Mouse (Mus musculus): Measurements from ENCODE around the gene Ola1.

Ola1 gene

DNA sequence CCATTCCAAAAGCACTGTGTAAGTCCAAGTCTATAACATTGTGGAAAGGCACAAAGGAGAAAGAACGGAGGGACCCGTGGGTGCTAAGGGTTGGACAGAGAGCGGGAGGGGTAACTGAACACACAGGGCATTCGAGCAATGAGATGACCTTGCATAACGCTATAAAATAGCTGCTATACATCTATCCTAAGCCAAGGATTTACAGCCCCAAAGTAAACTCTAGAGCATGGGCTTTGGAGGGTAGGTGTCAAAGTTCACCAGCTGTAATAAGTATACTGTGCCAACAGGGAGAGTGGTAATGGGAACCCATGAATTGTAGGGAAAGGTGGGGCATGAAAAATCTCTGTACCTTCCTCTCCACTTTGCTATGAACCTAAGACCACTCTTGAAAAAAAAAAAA lies at the start of gene Ola1:
Gene Ola1 (minus strand): TSS at position 12 of the 400 bp plus-strand sequence.
- no peak for DNase-seq

DNA sequence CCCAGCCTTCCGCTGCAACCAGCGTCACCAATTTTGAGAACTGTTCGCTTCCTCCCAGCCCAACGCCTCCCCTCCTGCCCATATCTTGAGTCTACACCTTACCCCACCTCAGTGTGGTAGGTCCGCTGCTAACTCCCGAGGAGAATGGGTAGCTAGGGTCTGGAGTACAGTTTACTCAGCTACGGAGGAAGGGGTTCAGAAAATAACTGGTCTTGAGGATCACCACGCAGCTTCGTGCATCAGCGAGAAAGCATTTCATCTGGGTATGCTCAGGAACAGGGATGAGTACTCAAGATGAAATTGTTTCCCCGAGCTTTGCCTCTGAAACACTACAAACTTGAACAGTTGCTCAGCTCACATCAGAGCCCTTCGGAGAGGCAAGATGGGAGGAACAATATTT lies 49.6 kb upstream of the Ola1 start:
- no peak for DNase-seq

DNA sequence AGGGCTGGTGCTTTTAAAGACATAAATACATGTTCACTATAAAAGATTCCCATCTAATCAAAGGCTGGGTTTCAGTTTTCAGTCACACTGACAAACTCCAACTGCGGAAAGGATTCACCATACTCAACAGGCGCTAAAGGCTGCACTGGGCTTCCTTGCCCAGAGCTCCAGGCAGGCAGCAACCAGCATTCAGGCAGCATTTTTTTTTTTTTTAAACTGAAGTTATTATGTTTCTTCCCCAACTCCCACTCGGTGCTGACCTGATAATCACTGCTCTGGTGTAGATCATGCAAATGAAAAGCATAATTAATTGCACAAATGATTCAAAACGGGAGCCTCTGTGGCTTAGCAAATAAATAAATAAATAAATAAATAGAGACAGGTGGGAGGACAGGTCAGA lies 49.1 kb upstream of the Ola1 start:
- no peak for DNase-seq

DNA sequence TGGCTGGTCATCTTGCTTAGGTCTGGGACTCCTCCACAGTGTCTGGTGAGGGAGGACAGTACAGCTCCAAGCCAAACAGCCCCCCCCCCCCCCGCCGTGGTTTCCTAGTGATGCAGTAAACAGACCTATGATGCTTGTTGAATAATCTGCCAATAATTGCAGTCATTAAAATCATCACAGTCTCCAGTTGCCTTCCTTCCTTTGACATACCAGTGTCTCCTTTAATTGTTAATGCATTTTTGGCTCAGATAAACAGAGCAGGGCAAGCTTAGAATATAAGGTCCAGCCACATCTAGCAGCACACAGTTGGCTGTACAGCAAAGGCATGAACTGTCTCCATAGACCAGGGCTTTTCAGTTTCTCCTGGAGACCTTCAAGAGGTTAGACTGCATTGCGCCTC lies 48.5 kb upstream of the Ola1 start:
- no peak for DNase-seq

DNA sequence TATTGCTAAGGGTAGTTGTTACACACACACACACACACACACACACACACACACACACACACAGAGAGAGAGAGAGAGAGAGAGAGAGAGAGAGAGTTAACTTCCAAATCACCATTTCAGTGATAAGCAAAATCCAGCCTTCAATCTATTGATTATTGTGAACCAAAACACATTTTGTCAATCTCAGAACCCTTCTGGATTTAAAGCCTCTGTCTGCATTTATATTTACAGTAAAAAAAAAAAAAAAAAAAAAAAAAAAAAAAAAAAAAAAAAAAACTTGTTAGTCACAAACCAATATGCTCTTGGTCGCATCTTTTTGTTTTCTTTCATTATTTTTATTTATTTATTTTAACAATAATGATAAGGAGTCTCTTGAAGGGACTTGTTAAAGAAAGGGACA lies 47.9 kb upstream of the Ola1 start:
- no peak for DNase-seq

DNA sequence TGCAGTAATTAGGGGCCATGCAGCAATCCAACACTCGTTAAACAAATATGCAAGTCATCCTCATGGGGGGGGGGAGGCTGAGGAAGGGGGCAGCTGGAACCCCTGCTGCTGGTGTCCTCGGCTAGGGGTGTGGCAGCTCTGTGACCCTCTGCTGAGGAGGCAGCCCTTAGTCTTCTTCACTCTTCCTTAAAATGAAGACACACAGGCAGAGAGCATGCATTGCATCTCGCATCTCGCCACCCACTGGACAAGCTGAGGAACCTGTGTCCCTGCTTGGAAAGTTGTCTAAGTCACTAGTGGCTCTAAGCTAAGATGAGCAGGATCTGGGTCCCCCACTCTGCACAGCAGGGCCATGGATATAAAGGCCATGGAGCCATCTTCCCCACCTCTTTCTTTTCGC lies 47.3 kb upstream of the Ola1 start:
- DNase-seq = peak; percentile 3

DNA sequence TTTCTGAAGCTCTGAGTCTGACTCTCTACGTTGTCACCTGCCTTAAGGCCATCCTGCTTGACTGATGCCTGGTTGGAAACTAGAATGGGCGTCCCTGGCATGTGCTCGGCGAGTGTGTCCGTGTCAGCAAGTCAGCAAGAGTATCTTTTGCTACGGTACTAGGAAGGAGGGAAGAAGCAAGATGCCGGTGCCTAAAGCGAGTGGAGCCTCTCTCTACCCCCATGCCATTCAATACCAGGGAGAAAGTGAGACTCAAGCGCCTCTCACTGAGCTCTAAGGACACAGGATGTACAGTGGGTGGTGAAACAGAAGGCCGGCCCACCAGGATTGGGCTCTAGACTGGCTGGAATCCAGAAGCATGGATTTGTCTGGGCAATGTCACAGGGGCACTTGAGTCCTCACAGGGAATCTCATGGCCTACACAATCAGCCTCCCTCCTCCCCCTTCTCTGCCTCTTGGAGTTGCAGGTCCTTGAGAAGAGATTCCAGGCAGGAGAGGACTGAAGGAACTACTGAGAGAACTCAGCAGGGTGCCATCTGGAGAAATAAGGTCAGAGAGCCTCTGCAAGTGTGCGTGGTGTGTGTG lies 46.0 kb upstream of the Ola1 start:
- DNase-seq = no peak

DNA sequence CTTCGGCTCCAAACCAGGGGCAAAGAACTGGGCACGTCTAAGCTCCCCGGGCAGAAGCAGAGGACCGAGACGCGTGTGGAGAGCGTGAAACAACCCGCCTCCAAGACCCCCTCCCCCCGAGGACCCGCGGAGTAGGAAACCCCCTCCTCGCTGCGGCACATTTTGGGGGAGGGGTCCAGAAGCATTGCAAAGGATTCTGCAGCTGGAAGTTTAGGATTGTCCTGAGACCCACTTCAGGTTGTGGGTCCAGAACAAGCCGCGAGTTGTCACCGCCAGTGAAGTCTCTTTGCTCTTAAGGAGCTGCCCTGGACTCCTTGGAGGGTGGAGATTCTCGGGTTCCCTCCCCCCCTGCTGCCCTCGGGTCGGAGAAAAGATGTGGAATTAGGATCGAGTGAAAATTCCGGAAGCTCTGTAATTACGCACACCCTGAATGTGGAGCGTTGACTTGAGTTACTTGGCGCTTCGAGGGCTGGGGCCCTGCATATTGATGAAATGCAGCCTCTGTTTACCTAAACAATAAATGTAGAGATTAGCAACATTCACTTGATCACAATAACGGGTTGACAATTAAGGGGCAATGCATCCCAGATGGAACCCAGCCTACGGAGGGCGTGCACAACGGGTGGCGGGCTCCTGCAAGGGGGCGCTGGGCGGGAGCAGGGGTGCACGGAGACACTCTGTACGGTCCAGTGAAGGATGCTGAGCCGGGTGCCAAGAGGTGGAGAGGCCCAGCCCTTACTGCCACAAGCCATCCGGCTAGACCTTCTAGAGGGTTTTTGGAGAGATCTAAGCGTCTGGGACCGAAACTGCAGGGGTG lies 45.3 kb upstream of the Ola1 start:
- no peak for DNase-seq

DNA sequence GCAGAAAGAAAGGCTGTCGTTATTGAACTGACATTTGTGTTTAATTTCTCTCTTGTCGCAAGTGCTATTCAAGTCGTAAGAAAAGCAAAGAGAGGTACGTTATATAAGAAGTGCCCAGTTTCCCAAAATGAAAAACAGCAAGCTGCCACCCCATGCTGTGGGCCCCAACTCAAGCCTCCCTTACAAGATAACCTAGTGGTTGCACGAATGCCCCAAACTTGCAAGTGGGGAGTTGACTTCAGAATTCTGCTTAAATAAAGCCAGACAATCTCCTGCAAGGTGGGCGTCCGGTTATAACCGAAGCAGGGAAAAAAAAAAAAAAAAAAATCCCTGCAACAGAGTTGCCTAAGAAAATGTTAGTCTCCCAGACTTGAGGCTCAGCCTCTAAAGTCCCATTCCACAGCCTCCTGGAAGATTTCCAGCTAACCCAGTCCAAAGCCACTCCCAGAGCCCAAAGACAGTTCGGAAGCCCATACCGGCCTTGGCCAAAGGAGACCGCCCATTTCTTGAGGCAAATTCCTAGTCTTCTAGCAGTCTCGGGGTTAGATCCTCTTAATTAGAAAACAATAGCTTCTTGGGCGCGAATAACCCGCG lies 44.5 kb upstream of the Ola1 start:
- DNase-seq = no peak

DNA sequence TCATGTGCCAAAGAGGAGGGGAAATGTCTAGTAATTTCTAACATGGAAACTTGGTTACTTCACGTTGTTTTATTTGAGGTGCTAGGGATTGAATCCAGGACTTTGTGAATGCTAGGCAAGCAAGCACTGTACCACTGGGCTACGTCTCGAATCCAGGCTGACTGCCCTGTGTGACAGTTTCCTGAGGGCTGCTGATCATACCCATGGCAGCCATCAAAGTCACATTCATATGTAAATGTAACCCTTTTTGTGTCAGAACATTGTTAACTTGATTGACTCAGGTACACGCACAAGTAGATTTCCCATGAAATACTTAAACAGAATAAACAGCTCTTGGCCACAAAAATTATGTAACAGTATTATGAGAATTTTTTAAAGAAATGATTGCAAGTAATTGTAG lies 30.0 kb upstream of the Ola1 start:
- no peak for DNase-seq

DNA sequence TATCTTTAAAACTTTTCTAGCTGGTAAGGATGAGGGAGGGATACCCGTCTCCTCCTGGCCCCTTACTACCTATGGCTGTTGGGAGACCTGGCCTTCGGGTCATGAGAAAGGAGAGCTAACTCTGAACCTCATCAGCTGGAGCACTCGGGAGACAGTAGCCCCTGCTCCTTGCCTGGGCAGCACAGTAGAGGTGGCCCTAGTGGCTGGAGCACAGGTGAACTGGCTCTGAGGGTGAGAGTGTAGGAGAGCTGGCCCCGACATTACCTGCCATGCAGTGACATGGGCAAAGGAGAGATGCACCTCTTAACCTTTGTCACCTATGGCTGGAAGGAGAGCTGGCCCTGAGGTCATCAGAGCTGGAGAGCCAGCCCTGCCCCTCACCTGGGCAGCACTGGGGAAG lies 22.6 kb upstream of the Ola1 start:
- no peak for DNase-seq

DNA sequence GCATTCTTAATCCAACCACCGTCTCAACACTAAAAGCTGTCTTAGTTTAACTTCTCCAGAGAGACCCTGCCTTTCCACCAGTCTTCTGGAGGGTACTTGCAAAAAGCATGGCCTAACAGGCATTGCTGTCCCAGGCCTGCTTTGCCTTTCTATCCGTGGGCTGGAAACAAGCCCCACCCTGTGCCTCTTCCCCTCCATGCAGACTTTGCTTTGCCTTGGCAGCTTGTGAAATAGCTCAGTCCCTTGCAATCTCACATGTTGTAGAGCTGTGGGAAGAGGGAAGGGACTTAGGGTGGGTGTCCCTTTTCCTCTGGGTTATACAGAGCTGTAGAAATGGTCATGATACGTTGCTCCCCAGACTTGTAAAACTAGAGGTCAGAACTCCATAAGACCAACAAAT lies 12.4 kb upstream of the Ola1 start:
- DNase-seq = no peak

DNA sequence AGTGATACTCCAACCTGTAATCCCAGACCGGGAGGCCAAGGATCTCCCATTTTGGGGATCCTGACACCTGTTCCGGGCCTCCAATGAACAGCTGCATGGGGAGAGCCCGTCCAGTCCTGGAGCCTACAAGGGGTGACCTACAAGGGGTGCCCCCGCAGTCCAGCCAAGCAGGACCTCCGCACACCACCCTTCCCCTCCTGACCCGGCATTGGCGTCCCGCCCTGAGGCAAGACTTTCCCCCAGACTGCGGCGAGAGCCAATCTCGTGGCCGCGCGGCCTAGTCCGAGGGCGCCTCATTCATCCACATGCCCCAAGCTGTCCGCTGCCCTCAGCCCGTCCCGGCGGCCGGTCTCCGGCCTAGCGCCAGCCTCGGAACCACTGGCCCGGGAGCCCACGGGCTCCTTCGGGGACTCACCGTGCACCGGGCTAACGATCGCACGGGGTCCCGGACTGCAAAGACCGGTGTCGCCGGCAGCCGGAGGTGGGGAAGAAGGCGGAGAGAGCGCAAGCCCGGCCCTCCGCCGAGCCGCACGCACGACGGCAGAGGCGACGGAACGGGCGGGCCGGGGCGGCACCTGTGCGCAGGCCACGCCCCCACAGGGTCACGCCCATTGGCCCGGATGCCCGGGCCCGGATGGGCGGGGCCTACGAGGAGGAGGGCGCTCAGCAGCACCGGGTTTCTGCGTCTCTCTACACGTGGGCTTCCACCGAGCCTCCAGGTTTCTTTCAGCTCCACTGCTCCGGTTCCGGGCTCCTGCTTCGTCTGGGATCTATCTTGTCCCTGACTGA lies 4.7 kb downstream of the Ola1 start:
- peak; percentile 97 for DNase-seq

DNA sequence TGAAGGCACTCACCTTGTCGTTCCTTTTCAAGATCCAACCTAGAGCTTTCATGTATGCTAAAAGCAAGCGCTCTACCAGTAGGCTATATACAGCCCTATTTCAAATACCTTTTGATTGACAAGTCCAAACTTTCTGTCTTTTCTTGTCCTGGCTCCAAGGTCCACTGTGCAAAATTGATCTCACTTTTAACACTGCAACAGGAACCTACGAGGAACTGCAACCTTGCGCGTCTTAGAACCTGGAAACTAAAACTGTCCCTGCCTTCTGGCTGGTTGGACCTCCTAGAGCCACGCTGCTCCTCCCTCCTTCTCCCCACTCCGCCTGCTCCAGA lies 5.2 kb downstream of the Ola1 start:
- no peak for DNase-seq

DNA sequence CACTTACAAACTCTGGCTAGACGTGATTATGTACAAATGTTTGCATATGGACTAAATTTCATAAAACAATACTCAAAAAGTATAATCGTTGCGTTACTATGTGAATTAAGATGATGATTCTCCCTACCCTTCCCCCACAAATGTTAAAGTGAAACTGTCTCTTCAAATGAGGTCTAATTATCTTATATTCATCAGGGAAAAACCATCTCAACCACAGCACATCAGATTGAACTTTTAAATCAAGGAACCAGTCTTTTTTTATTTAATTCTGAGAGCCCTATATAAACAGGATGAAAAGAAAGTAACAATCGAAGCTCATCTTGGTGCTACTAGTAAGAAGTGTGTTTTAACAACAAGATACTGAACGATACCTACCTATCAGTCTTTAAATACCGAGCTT lies 14.4 kb downstream of the Ola1 start:
- DNase-seq = no peak

DNA sequence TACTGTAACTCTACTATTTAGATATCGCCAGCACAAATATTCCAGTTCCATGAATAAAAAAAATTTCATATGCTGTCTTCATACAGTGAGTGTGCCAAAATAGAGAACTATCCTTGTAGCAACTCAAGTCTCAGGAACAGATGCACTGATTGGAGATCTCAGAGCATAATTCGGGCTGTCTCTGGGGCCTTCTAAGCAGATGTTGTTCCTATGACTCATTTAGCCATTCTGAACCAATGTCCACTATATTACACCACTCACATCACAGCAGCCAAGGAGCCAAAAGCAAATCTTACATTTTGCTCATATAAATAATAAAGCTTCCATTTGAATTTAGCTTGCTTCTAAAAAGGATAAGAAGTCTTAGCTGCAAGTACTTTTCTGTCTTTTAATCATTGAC lies 30.2 kb downstream of the Ola1 start:
- no peak for DNase-seq

DNA sequence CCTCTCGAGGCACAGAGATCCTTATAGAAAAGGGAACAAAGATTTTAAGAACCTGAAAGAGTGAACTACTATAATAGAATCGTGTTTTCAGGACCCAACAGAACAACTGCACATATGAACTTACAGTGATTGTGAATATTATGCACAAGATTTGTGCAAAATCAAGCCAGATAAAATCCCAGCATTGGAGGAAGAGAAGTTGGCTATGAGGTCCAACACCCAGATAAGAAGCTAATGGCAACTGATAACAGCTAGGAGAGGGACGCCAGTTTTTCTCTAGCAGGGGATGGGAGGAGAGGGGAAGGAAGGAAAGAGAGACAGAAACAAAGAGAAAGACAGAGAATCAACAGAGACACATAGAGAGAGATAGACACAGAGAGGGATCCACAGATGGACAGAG lies 33.5 kb downstream of the Ola1 start:
- DNase-seq = no peak

DNA sequence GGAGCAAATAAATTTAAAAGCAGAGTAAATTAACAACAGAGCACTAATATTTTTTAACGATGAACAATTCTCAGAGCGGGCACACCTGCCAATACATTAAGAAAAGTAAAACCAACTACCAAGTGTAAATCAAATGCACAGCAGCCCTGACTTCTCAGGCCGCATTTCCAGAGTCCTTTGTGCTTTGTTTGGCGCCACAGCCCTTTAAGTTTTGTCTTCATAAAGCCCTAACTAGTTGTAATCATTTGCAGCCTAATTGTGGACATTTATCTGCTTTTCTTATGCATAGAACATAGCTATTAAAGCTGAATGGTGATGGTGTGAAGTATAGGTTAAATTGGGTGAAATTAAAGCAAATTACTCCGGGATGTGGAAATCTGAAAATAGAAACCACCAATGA lies 49.2 kb downstream of the Ola1 start:
- DNase-seq = no peak

DNA sequence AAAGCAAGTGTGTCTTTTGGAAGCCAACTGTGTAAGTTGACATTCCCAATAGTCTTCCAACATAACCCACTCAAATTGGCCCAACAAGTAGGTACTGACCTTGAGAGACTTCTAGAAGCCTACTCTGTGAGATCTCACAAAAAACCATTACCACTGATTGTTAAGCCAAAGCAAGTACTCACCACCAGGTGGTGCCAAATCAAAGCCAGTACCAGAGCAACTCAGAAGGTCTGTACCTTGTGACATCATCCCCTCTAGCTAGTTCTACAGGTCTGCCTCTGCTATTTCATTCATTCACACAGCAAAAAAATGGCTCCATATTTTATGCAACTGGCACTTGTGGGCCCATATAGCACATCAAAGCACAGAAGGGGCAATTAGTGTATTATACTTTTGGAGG lies 51.6 kb downstream of the Ola1 start:
- peak; percentile 64 for DNase-seq

DNA sequence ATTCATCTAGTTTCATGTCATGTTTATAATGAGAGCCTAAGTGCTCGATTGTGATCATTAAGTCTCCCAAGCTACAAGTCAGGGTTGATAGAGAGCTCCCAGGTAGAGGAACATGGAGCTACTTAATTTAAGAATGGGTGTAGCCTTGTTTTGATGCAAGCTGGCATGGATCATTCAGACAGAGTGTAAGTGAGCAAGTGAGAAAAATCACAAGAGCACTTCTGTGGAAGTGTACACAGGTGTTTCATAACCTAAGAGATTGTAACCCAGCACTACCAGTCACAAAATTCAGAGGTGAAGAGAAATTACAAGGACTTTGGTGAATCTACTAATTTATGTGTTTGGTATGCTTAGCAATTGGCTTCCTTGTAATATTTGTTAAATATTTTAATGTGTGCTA lies 54.1 kb downstream of the Ola1 start:
- no peak for DNase-seq

DNA sequence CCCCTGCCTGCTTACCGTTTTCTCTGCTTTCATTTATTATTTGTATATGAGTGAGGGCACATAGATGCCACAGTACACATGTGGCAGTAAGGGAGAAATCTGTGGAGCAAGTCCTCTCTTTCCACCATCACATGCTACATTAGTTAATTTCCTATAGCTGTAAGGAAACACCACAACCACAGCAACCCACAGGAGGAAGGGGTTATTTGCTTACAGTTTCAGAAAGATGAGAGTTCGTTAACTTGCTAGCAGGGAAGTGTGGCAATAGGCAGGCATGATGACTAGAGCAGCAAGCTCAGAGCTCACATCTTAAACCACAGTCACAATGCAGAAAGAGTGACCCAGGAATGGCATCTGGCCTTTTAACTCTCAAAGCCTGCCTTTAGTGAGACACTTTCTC lies 58.0 kb downstream of the Ola1 start:
- DNase-seq = no peak

DNA sequence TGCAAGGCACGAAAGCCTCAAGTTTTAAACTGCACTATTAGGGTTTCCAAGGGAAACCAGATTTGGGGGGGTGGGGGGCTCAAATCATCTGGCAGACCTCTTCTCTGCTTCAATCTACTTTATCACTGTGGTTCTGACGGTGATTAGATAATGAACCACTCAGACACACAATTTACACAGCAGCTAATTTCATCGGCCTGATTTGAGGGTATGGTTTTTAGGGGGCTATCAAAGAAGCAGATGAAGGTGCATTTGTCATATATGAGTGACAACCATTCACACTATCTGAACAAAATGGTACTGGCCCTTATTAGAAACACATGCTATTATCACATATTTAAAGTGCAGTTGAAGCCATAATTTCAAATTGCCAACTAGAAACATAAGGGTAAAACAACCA lies 61.5 kb downstream of the Ola1 start:
- DNase-seq = no peak

DNA sequence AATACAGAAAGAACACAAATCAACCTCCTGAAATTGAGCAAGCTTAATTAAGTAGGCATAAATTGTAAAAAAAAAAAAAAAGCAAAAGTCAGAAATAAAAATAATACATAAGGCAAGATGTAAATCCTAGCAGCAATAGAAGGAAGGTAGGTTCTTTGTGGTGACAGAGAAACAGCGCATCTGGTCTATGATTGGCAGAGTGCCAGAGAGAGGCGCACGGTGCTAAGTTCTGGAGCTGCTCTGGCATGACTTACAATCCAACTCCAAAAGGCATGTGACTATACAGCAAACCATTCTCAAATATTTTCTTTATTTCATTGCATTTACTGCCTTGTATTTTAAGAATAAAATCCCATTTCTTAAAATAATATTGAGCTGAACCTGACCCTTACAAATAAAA lies 68.2 kb downstream of the Ola1 start:
- DNase-seq = no peak

DNA sequence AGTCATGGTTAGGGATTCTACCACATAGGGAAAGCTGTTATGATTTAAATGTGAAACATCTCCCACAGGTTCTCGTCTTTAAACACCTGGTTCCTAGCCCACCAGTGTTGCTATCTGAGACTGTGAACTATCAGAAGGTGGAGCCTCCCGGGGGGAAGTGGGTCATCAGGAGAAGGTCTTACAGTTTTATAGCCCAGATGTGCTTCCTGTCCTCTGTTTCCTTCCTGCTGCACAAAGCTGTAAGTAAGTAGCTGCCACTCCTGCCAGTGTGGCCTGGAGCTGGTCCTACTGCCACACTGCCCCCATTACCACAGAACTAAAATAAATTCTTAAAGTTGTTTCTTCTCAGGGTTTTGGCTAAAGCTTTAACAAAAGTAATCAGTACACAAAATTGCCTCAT lies 72.6 kb downstream of the Ola1 start:
- no peak for DNase-seq
